Mouse (Mus musculus) midbrain, embryonic 16.5 days (tissue): ENCODE results near the gene Zfp248. TPM values are rescaled to one million over a fixed set of nuclear protein-coding genes. Genes with fewer than 3 reads are reported as not detected.

Experiments used
- ATAC-seq: fragments of 200-750 bp; cut with Nextera tagmentation; 2 replicates; pipeline ENCODE4 v1.8.0; 2017; ENCODE audit warnings: moderate TSS enrichment
- H3K27ac ChIP-seq: fragments of 300-500 bp; sonication (generic); 2 replicates; pipeline ENCODE4 v1.5.1; 2014; ENCODE audit warnings: mild to moderate bottlenecking, low read length, mixed read lengths
- H3K27me3 ChIP-seq: fragments of 300-500 bp; sonication (generic); 2 replicates; pipeline ENCODE4 v1.6.1; 2014; ENCODE audit warnings: low read depth, low read length, mixed read lengths; ENCODE audit not compliant: control insufficient read depth, insufficient read depth
- H3K36me3 ChIP-seq: fragments of 300-500 bp; sonication (generic); 2 replicates; pipeline ENCODE4 v1.6.1; 2014; ENCODE audit warnings: mild to moderate bottlenecking, low read length, moderate library complexity, mixed read lengths; ENCODE audit not compliant: control insufficient read depth, insufficient read depth
- H3K4me1 ChIP-seq: fragments of 300-500 bp; sonication (generic); 2 replicates; pipeline ENCODE4 v1.6.1; 2014; ENCODE audit warnings: mild to moderate bottlenecking, low read length, mixed read lengths; ENCODE audit not compliant: control insufficient read depth, insufficient read depth
- H3K4me2 ChIP-seq: fragments of 300-500 bp; sonication (generic); 2 replicates; pipeline ENCODE4 v1.6.1; 2014; ENCODE audit warnings: mild to moderate bottlenecking, low read length, mixed read lengths
- H3K4me3 ChIP-seq: fragments of 300-500 bp; sonication (generic); 2 replicates; pipeline ENCODE4 v1.5.1; 2014; ENCODE audit warnings: low read depth, mild to moderate bottlenecking, low read length, moderate library complexity, mixed read lengths
- H3K9ac ChIP-seq: fragments of 300-500 bp; sonication (generic); 2 replicates; pipeline ENCODE4 v1.6.1; 2014; ENCODE audit warnings: low read depth, low read length, mixed read lengths
- H3K9me3 ChIP-seq: fragments of 300-500 bp; sonication (generic); replicated peaks from 2 replicates; pipeline ENCODE4 v1.6.1; 2014; ENCODE audit warnings: mild to moderate bottlenecking, low read length, mixed read lengths; ENCODE audit not compliant: control insufficient read depth, poor library complexity, severe bottlenecking
- WGBS: fragments of 180-500 bp; shearing (Covaris S2); extraction: QIAGEN DNeasy Blood & Tissue Kit; methylation state at CpG from one replicate; pipeline ENCODE4 v1.1.7; 2014; 5-methylcytosine and 5-hydroxymethylcytosine counted together
- polyA plus RNA-seq: library from polyadenylated mRNA; unstranded; fragments of >200 nt; fragmentation: Nextera tagmentation; extraction: Ambion mirVana; gene quantifications from 2 replicates; pipeline ENCODE4 v1.2.1, GENCODE M21; 2015

The Zfp248 gene
- 22.2 TPM in 2 replicates for polyA plus RNA-seq

DNA sequence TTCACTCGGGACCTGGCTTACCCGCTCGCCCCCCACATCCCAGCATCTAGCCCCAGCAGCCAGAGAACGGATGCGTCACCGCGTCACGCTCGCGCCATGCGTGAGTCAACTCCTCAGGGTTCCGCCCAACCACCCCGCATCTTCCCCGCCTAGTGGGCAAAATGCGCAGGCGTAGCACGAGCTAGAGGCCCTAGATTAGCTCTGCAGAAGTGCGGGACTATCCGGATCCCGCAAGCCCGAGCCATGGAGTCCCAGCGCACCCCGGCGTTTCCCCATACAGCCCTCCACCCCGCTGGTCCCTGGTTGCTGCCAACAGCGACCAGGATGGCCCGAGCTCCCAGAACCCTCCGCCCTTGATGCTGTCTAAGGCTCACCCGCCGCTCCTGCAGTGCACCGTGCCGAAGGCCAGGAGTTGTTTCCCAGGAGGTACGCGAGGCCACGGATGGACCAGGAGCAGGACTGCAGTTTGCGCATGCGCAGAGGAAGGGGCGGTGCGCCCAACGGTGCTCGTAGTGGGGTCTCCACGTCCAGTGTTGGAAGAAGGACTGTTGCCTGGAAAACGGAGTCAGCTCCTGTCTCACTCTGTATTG, at the start of gene Zfp248:
Gene Zfp248, minus strand, starts transcription at position 487 of the 590 bp plus-strand sequence.
- Histone ChIP-seq H3K4me3 (peak within 1 kb of the TSS; percentile 77), H3K4me2 (peak within 1 kb of the TSS; percentile 60), H3K36me3 (peaks cover 2% of the 10 kb centered on the region), H3K27ac (peak within 1 kb of the TSS; percentile 99), H3K9me3 (no peaks in the 10 kb centered on the region), H3K27me3 (no peaks in the 10 kb centered on the region), H3K9ac (peak within 1 kb of the TSS; percentile 96), H3K4me1 (peaks cover 21% of the 10 kb centered on the region)
- peak; percentile 99 for ATAC-seq
- WGBS = under 1% methylated on average over 43 of the region's 43 CpGs

DNA sequence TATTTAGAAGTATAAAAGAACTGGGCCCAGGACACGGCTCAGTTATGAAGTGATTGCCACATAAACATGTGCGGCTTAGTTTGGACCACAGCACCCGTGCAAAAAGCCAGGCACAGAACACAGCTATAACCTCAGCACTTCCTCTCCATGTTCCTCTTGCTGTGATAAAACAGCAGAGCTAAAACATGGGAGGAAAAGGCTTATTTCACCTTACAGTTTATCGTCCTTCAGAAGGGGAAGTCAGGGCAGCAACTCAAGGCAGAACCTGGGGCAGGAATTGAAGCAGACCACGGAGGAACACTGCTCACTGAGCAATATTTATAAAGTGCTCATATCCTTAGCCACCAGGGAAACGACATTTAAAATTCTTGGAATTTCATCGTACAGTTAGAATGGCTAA, 43.7 kb upstream of the Zfp248 start:
- no peak overlapping the region for H3K4me2 ChIP-seq
- H3K9ac ChIP-seq = no peak overlapping the region
- no peak for ATAC-seq
- H3K4me1 ChIP-seq = no peaks in the 10 kb centered on the region
- H3K27me3 ChIP-seq = no peaks in the 10 kb centered on the region
- H3K27ac ChIP-seq = no peak overlapping the region
- peaks cover 18% of the 10 kb centered on the region for H3K36me3 ChIP-seq
- WGBS = 94% methylated on average over 7 of the region's 7 CpGs
- H3K9me3 ChIP-seq = no peaks in the 10 kb centered on the region
- no peak overlapping the region for H3K4me3 ChIP-seq

DNA sequence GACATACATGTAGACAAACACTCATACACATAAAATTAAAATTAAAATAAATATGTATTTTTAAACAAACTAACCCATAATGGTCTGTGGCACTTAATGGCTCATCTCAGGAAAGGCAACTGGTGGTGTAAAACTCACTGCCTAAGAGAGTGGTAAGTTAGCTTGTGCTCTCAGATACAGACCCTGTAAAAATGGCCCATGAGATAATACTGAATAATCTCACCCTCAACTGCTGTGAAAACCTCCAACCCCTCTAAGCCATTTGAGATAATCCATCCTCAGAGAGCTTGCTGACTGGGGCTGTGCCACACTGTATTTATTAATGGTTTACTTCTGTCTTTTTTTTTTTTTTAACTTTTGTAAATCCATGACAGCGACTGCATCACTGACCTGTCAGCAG, 26.8 kb upstream of the Zfp248 start:
- Histone ChIP-seq H3K27ac (no peak overlapping the region), H3K9me3 (no peaks in the 10 kb centered on the region), H3K4me3 (no peak overlapping the region), H3K36me3 (no peaks in the 10 kb centered on the region), H3K27me3 (peaks cover 10% of the 10 kb centered on the region), H3K9ac (no peak overlapping the region), H3K4me1 (peaks cover 4% of the 10 kb centered on the region), H3K4me2 (no peak overlapping the region)
- no peak for ATAC-seq
- 75% methylated on average over 1 of the region's 1 CpGs for WGBS

DNA sequence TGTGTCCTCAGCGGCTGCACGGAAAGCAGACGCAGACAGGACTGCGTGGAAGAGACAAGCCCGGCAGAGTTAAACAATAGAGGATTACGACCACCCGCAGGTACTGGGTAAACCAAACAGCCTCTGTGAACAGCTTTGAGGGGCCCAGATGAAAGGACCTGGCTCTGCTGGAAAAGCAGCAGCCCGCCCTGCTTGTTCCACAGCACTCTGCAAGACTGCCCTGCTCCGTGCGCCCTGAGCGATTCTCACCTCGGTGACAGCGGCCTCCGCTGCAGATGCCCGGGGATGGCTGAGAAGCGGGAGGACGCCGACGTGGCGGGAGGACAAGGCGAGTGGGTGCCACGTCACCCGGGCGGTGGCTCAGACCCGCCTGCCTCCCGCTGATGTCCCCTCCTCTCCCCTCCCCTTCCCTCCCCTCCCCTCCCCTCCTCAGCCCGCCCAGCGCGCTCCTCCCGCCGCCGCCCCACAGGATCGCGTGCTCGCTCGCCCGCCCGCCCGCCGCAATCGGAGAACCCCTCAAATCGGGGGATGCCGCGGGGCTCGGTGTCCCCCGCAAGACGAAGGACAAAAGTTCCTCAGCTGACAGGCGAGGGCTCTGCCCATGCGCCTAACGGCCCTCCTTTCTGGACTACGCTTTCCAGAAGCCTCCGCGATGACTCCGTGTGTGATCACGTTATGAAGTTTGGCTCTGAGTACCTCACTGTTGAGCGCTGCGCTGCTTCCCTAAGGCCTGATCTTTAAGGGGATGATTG, 23.8 kb upstream of the Zfp248 start, which contains the start of gene Zfp9:
Gene Zfp9, minus strand, starts transcription at position 364 of the 752 bp plus-strand sequence.
- ATAC-seq = peak; percentile 94
- Histone ChIP-seq H3K9me3 (no peaks in the 10 kb centered on the region), H3K9ac (peak within 1 kb of the TSS; percentile 78), H3K4me3 (peak within 1 kb of the TSS; percentile 69), H3K4me2 (peak within 1 kb of the TSS; percentile 77), H3K4me1 (peaks cover 11% of the 10 kb centered on the region), H3K36me3 (no peaks in the 10 kb centered on the region), H3K27ac (peak within 1 kb of the TSS; percentile 87), H3K27me3 (peaks cover 10% of the 10 kb centered on the region)
- WGBS = under 1% methylated on average over 54 of the region's 57 CpGs

DNA sequence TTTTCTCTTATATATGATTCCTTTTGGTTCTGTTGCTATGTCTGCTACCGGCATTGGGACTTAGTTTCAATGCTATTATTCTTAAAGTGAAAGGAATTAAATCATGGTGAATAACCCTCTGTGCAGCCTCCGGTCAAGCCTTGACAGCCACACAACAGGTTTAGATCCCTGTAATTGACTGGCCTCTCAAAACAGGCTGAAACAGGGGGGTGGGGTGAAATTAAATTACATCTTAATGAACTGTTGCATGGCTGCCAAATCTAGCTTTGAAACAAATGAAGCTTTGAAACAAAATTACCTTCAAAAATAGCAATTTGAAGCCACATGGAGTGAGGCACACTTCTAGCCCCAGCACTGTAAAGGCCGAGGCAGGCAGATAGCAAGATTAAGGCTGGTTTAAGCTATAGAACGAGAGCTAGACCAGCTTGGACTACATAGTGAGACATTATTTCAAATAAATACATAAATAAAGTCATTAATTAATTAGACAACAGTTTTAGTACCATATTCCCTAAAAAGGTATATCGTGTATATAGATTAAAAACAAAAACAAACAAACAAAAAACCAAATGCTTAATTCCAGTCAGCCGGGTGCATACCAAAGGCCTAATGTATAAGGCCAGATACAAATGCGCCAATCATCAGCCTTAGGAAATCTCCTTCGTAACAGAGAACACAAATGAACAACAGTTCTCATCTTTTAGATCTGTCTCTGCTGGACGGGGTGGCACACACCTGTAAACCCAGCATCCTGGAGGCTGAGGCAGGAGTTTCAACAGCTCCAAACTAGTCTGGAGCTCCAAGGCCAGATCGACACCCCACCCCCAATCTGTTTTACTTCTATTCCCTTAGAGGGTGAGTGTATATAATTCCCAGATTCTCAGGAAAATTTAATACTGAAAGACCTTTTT, 22.8 kb upstream of the Zfp248 start:
- WGBS = 11% methylated on average over 10 of the region's 10 CpGs
- peak overlapping the region; percentile 69 for H3K4me3 ChIP-seq
- H3K9me3 ChIP-seq = no peaks in the 10 kb centered on the region
- H3K4me1 ChIP-seq = peaks cover 11% of the 10 kb centered on the region
- peak overlapping the region; percentile 87 for H3K27ac ChIP-seq
- H3K27me3 ChIP-seq = peaks cover 6% of the 10 kb centered on the region
- ATAC-seq = peak; percentile 40
- H3K9ac ChIP-seq = peak overlapping the region; percentile 78
- H3K4me2 ChIP-seq = peak overlapping the region; percentile 77
- no peaks in the 10 kb centered on the region for H3K36me3 ChIP-seq

DNA sequence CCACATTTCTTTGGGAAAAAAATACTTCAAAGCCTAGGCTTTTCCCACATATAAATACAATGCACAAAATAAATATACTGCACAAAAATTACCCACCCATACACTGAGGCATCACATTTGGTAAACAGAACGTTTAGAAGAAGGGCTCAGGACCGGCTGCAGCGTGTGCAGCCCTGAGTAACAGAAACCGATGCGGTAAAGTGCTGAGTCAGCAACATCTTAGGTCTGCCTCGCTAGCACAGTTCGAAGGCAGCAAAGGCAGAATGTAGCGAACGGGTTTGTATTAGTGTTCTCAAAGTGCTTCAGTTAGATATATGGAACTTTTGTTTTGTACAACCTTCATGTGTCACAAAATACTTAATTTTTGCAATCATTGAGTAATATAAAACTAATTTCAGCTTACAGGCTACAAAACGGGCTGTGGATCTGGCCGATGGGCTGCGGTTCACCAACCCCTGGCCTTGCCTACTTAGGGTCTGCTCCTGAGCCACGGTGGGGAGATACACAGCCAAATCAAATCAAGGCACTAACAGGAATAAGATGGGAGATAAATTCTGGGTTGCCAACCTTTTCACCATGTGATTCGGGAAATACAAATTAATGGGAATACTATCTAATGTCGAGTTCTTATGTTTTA, 6.9 kb upstream of the Zfp248 start:
- H3K36me3 ChIP-seq = peaks cover 33% of the 10 kb centered on the region
- H3K9me3 ChIP-seq = no peaks in the 10 kb centered on the region
- no peak overlapping the region for H3K4me2 ChIP-seq
- no peak overlapping the region for H3K9ac ChIP-seq
- H3K4me3 ChIP-seq = no peak overlapping the region
- no peak overlapping the region for H3K27ac ChIP-seq
- 82% methylated on average over 15 of the region's 15 CpGs for WGBS
- ATAC-seq = no peak
- no peaks in the 10 kb centered on the region for H3K4me1 ChIP-seq
- no peaks in the 10 kb centered on the region for H3K27me3 ChIP-seq

DNA sequence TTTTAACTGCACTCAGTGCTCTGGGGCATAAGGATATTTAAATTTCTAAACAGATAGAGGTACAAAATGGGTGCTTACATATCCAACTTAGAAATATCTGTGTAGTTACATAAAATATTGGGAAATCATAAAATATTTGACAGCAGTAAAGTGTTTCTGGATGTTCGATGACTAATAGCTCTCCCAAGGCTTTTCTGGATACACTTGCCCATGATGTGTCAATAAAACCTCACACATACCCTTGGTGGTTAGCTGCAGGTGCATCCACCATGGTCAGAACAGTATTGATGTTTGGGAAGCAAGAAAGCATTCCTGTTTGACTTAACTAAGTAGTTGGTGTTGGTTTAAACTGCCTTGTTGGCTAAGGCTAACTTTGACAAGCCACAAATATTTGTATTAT, 2.4 kb upstream of the Zfp248 start:
- Histone ChIP-seq H3K4me2 (no peak overlapping the region), H3K9me3 (no peaks in the 10 kb centered on the region), H3K4me3 (no peak overlapping the region), H3K9ac (no peak overlapping the region), H3K36me3 (peaks cover 11% of the 10 kb centered on the region; the same call in 1 of the 2 replicates), H3K4me1 (peaks cover 17% of the 10 kb centered on the region), H3K27me3 (no peaks in the 10 kb centered on the region), H3K27ac (no peak overlapping the region)
- 87% methylated on average over 1 of the region's 1 CpGs for WGBS
- ATAC-seq = no peak

DNA sequence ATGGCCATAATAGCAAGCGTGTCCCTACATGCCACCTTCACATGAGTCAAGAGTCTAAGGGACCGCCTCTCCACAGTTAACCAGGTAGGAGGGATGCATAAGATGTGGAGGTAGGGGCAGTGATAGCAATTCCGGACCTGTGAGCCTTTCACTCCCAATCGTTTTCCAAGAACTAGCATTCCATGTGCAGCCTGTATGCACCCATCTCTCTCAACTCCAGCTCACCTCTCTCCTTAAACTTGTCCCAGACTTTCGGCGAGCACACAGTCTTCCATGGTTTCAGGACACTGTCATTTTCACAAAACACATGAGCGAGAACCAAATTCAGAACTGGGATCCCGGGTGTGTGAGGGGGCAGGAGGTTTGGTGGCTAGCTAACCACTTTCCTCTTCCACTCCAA, 876 bp downstream of the Zfp248 start:
- H3K9me3 ChIP-seq = no peaks in the 10 kb centered on the region
- ATAC-seq = 0 out of 2 replicates have a peak, but pooled peaks have one; percentile 18
- WGBS = 35% methylated on average over 8 of the region's 8 CpGs

More for the DNA sequence above, 876 bp downstream of the Zfp248 start:
- peak overlapping the region; percentile 96 for H3K9ac ChIP-seq
- peak overlapping the region; percentile 60 for H3K4me2 ChIP-seq
- H3K27ac ChIP-seq = peak overlapping the region; percentile 99
- peaks cover 21% of the 10 kb centered on the region for H3K4me1 ChIP-seq
- H3K27me3 ChIP-seq = no peaks in the 10 kb centered on the region
- H3K36me3 ChIP-seq = peaks cover 2% of the 10 kb centered on the region
- peak overlapping the region; percentile 77 for H3K4me3 ChIP-seq
